Mouse (Mus musculus) neural tube, embryonic 13.5 days (tissue): ENCODE measurements at regions not wholly inside any gene's neighbourhood (a gene's known extent, or its start where the extent isn't known, plus 50 kb on each side); places are given as distances from the start of the nearest gene placed in this dataset.
A peak's percentile ranks its signal among the peaks of the same experiment; 100 is the strongest.
"Not testable (repeated sequence)": the region's sequence is repeated elsewhere in the genome, so short reads cannot be mapped to it uniquely, and the experiment has no call there.

ENCODE experiments used
- ATAC-seq: fragments of 200-750 bp; cut with Nextera tagmentation; 2 replicates; pipeline ENCODE4 v1.8.0; 2017; ENCODE audit warnings: low read depth, mild to moderate bottlenecking, moderate TSS enrichment, moderate library complexity
- H3K27ac ChIP-seq: fragments of 300-500 bp; sonication (generic); replicated peaks from 2 replicates; pipeline ENCODE4 v1.5.1; 2015; ENCODE audit warnings: moderate library complexity, mild to moderate bottlenecking, inconsistent platforms
- H3K27me3 ChIP-seq: fragments of 300-500 bp; sonication (generic); 2 replicates; pipeline ENCODE4 v1.6.1; 2015; ENCODE audit warnings: mild to moderate bottlenecking, inconsistent platforms
- H3K36me3 ChIP-seq: fragments of 300-500 bp; sonication (generic); 2 replicates; pipeline ENCODE4 v1.6.1; 2015; ENCODE audit warnings: mild to moderate bottlenecking, inconsistent platforms
- H3K4me1 ChIP-seq: fragments of 300-500 bp; sonication (generic); replicated peaks from 2 replicates; pipeline ENCODE4 v1.6.1; 2015; ENCODE audit warnings: inconsistent platforms
- H3K4me2 ChIP-seq: fragments of 300-500 bp; sonication (generic); 2 replicates; pipeline ENCODE4 v1.6.1; 2015; ENCODE audit warnings: inconsistent platforms, mild to moderate bottlenecking, moderate library complexity
- H3K4me3 ChIP-seq: fragments of 300-500 bp; sonication (generic); 2 replicates; pipeline ENCODE4 v1.5.1; 2015; ENCODE audit warnings: mild to moderate bottlenecking, inconsistent platforms
- H3K9ac ChIP-seq: fragments of 300-500 bp; sonication (generic); 2 replicates; pipeline ENCODE4 v1.6.1; 2015; ENCODE audit warnings: moderate library complexity, mild to moderate bottlenecking, inconsistent platforms
- H3K9me3 ChIP-seq: fragments of 300-500 bp; sonication (generic); 2 replicates; pipeline ENCODE4 v1.6.1; 2016; ENCODE audit warnings: inconsistent platforms
- WGBS: fragments of 180-500 bp; shearing (Covaris S2); methylation state at CpG from one replicate; pipeline ENCODE4 v1.1.7; 2015; 5-methylcytosine and 5-hydroxymethylcytosine counted together

- not testable (repeated sequence) for H3K36me3 ChIP-seq, H3K27ac ChIP-seq, H3K4me3 ChIP-seq, H3K27me3 ChIP-seq, H3K9ac ChIP-seq, H3K4me2 ChIP-seq, H3K4me1 ChIP-seq, H3K9me3 ChIP-seq
- WGBS: 19% methylated on average over 4 of the region's 4 CpGs
- peak; percentile 27; the same call in 1 of the 2 replicates for ATAC-seq
Measured at GRCm38 (mm10) chr10:22460386-22460785, 100.0 kb downstream of the Raet1d start.

DNA sequence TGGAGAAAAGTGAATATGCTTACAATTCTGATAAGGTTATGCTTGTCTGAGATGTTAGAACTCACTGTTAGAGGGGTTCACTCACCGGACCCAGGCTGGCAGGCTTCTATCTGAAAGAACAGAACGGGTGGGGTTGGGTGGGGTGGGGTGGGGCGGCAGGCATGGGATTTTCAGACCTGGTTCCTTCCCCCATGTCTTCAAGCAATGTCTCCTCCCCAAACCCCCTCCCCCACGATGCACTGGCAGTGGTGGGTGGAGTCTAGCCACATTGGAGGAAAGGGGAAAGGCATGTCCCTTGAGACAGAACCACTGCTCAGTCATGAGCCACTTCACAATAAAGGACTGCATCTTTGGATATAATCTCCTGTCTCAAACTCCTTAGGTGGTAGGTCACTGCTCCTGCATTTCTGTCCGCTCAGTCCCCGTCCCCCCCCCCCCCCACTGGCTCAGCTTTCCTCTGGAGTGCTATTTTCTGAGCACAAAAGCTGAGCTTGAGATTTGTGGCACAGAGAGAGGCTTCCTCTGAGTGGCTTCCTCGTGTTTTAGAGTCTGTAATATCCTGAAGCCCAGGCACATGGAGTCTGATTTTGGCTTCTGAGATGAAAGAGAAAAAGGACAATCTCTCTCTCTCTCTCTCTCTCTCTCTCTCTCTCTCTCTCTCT lies 100.6 kb downstream of the Raet1d start:
- H3K4me1 ChIP-seq, H3K9me3 ChIP-seq, H3K4me3 ChIP-seq, H3K9ac ChIP-seq, H3K36me3 ChIP-seq, H3K27me3 ChIP-seq, H3K27ac ChIP-seq: not testable (repeated sequence)
- ATAC-seq: peak; percentile 74
- WGBS: 6% methylated on average over 6 of the region's 7 CpGs
- H3K4me2 ChIP-seq: peak overlapping the region; percentile 21; the same call in 1 of the 2 replicates

- not testable (repeated sequence) for H3K27me3 ChIP-seq, H3K4me1 ChIP-seq, H3K9ac ChIP-seq, H3K4me2 ChIP-seq, H3K36me3 ChIP-seq, H3K27ac ChIP-seq, H3K9me3 ChIP-seq, H3K4me3 ChIP-seq
- peak; percentile 65; the same call in 1 of the 2 replicates for ATAC-seq
- WGBS: 24% methylated on average over 4 of the region's 4 CpGs
Measured at GRCm38 (mm10) chr10:22461480-22462050, 101.2 kb downstream of the Raet1d start.

GRCm38 (mm10) chr10:22471722-22472330 lies 111.5 kb downstream of the Raet1d start:
- H3K36me3 ChIP-seq, H3K9ac ChIP-seq, H3K27ac ChIP-seq, H3K4me3 ChIP-seq, H3K9me3 ChIP-seq, H3K27me3 ChIP-seq, H3K4me1 ChIP-seq, ATAC-seq, H3K4me2 ChIP-seq: not testable (repeated sequence)
- 96% methylated on average over 6 of the region's 6 CpGs for WGBS

GRCm38 (mm10) chr10:22479860-22480259 lies 119.5 kb downstream of the Raet1d start:
- peak; percentile 53; the same call in 1 of the 2 replicates for ATAC-seq
- H3K27ac ChIP-seq, H3K4me2 ChIP-seq, H3K4me1 ChIP-seq, H3K36me3 ChIP-seq, H3K9ac ChIP-seq, H3K4me3 ChIP-seq, H3K9me3 ChIP-seq, H3K27me3 ChIP-seq: not testable (repeated sequence)
- 3% methylated on average over 4 of the region's 4 CpGs for WGBS

GRCm38 (mm10) chr10:22487071-22487470 lies 126.7 kb downstream of the Raet1d start:
- not testable (repeated sequence) for H3K4me3 ChIP-seq, H3K36me3 ChIP-seq, ATAC-seq, H3K4me2 ChIP-seq, H3K27ac ChIP-seq, H3K9me3 ChIP-seq, H3K27me3 ChIP-seq, H3K4me1 ChIP-seq, H3K9ac ChIP-seq
- WGBS: 86% methylated on average over 5 of the region's 5 CpGs

- H3K4me2 ChIP-seq, H3K4me1 ChIP-seq, H3K27me3 ChIP-seq, ATAC-seq, H3K27ac ChIP-seq, H3K9me3 ChIP-seq, H3K9ac ChIP-seq, H3K4me3 ChIP-seq, H3K36me3 ChIP-seq: not testable (repeated sequence)
- WGBS: 71% methylated on average over 11 of the region's 11 CpGs
Measured at GRCm38 (mm10) chr10:22491806-22492347, 131.5 kb downstream of the Raet1d start.

GRCm38 (mm10) chr10:22495975-22496496 lies 135.7 kb downstream of the Raet1d start:
- Histone ChIP-seq H3K4me3 (no peak overlapping the region), H3K27ac (no peak overlapping the region), H3K36me3 (no peaks in the 10 kb centered on the region), H3K4me1 (no peaks in the 10 kb centered on the region), H3K9me3 (no peaks in the 10 kb centered on the region), H3K9ac (no peak overlapping the region), H3K4me2 (no peak overlapping the region), H3K27me3 (no peaks in the 10 kb centered on the region)
- 49% methylated on average over 4 of the region's 4 CpGs for WGBS
- ATAC-seq: no peak
